Mouse (Mus musculus): ENCODE results near the gene Eps8.

GRCm38 (mm10) chr6:137458136-137458535 lies 196.5 kb downstream of the Eps8 start:
- TF ChIP-seq CTCF (IDR thresholded peaks at IDR 0.05; ENCODE audit: extremely low read depth, insufficient read depth, low read length) = no peak
- TF ChIP-seq POLR2A (IDR thresholded peaks at IDR 0.05; ENCODE audit: extremely low read depth, insufficient read depth, low read length) = no peak

All from cortical plate, adult 2 months (tissue).